Mouse (Mus musculus) midbrain, embryonic 15.5 days (tissue): ENCODE data around the gene Gm20532. TPM values are rescaled to one million over a fixed set of nuclear protein-coding genes. Genes with fewer than 3 reads are reported as not detected.
A peak's percentile ranks its signal among the peaks of the same experiment; 100 is the strongest.

Experiments
- ATAC-seq: fragments of 200-750 bp; cut with Nextera tagmentation; replicated peaks from 2 replicates; pipeline ENCODE4 v1.8.0; 2017; ENCODE audit warnings: moderate TSS enrichment
- H3K27ac ChIP-seq: fragments of 300-500 bp; sonication (generic); 2 replicates; pipeline ENCODE4 v1.5.1; 2015; ENCODE audit warnings: mild to moderate bottlenecking, inconsistent platforms
- H3K27me3 ChIP-seq: fragments of 300-500 bp; sonication (generic); replicated peaks from 2 replicates; pipeline ENCODE4 v1.6.1; 2015; ENCODE audit warnings: inconsistent platforms
- H3K36me3 ChIP-seq: fragments of 300-500 bp; sonication (generic); replicated peaks from 2 replicates; pipeline ENCODE4 v1.6.1; 2015; ENCODE audit warnings: inconsistent platforms
- H3K4me1 ChIP-seq: fragments of 300-500 bp; sonication (generic); 2 replicates; pipeline ENCODE4 v1.6.1; 2015; ENCODE audit warnings: inconsistent platforms
- H3K4me2 ChIP-seq: fragments of 300-500 bp; sonication (generic); 2 replicates; pipeline ENCODE4 v1.6.1; 2015; ENCODE audit warnings: inconsistent platforms, mild to moderate bottlenecking, moderate library complexity
- H3K4me3 ChIP-seq: fragments of 300-500 bp; sonication (generic); 2 replicates; pipeline ENCODE4 v1.5.1; 2015; ENCODE audit warnings: mild to moderate bottlenecking, inconsistent platforms
- H3K9ac ChIP-seq: fragments of 300-500 bp; sonication (generic); 2 replicates; pipeline ENCODE4 v1.6.1; 2015; ENCODE audit warnings: mild to moderate bottlenecking, inconsistent platforms
- H3K9me3 ChIP-seq: fragments of 300-500 bp; sonication (generic); 2 replicates; pipeline ENCODE4 v1.6.1; 2016; ENCODE audit warnings: inconsistent platforms
- WGBS: fragments of 180-500 bp; shearing (Covaris S2); methylation state at CpG from one replicate; pipeline ENCODE4 v1.1.7; 2015; ENCODE audit warnings: mixed read lengths; 5-methylcytosine and 5-hydroxymethylcytosine counted together
- polyA plus RNA-seq: library from polyadenylated mRNA; unstranded; fragments of >200 nt; fragmentation: Nextera tagmentation; extraction: Ambion mirVana; gene quantifications from 2 replicates; pipeline ENCODE4 v1.2.1, GENCODE M21; 2015

Gene Gm20532
- polyA plus RNA-seq, 1 experiment from 2014 or later, result not detected

DNA sequence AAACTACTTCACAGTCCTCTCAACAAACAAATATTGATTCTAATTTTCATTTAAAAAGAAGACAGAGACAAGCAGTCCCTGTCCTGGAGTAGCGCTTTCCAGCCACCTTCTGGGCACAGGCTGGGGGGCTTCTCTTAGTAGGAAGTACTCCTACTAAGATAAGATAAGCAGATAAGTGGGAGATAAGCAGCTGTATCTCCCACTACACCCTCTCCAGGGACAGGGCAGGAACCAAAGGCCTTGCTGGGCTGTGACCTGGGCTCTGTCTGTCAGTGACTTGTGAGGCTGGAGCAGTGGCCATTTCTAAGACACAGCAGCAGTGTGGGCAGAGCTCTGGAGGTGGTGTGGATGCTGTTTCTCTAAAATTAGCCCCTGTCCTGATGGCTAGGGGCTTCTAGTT is 11.1 kb upstream of the Gm20532 start:
- Histone ChIP-seq H3K4me1 (peaks cover 7% of the 10 kb centered on the region), H3K4me3 (no peak overlapping the region), H3K9ac (no peak overlapping the region), H3K27ac (no peak overlapping the region), H3K36me3 (no peaks in the 10 kb centered on the region), H3K27me3 (no peaks in the 10 kb centered on the region), H3K4me2 (no peak overlapping the region), H3K9me3 (no peaks in the 10 kb centered on the region)
- ATAC-seq, result no peak
- WGBS, result 86% methylated on average over 1 of the region's 1 CpGs

DNA sequence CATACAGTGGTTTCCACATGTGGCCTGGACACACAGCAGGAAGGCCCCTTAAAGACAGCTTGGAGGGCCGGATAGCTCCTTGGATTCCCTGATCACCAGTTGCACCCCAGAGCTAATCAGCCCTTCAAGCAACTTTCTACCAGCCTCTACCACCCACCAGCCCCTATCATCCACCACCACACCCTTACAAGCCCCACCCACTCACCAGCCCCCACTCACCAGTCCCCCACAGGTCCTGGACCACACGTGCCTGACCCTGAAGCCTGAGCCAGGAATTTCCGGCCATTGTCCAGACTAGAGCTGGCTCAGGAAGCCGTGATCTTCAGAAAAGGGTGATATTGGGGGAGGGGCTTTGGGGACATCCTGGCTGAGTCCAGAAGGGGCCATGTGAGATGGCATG is 10.6 kb upstream of the Gm20532 start:
- H3K9ac ChIP-seq, result no peak overlapping the region

DNA sequence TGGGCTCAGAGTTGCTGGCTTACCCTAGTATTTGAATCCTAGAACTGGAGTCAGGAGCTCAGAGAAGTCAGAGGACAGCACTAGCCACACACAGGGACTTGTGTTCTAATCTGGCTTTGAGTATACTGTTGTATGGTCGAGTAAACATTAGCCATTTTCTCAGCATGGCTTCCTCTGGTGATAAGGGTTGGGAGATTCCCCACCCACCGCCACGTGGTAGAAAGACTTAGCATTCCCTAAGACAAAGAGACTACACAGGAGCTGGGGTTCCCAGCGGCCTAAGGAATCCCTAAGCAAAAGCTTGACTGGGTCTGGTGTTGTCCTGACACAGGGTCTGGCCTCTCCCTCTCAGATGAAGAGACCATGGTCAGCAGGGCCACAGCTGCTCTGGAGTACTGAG is 10.0 kb upstream of the Gm20532 start:
- ATAC-seq, result no peak
- Histone ChIP-seq H3K36me3 (no peaks in the 10 kb centered on the region), H3K9ac (no peak overlapping the region)

More for the DNA sequence above, 10.6 kb upstream of the Gm20532 start:
- no peak for ATAC-seq
- peaks cover 7% of the 10 kb centered on the region for H3K4me1 ChIP-seq
- no peaks in the 10 kb centered on the region for H3K27me3 ChIP-seq
- no peaks in the 10 kb centered on the region for H3K36me3 ChIP-seq
- no peaks in the 10 kb centered on the region for H3K9me3 ChIP-seq
- 68% methylated on average over 4 of the region's 4 CpGs for WGBS
- no peak overlapping the region for H3K4me2 ChIP-seq
- no peak overlapping the region for H3K4me3 ChIP-seq
- H3K27ac ChIP-seq, result no peak overlapping the region

DNA sequence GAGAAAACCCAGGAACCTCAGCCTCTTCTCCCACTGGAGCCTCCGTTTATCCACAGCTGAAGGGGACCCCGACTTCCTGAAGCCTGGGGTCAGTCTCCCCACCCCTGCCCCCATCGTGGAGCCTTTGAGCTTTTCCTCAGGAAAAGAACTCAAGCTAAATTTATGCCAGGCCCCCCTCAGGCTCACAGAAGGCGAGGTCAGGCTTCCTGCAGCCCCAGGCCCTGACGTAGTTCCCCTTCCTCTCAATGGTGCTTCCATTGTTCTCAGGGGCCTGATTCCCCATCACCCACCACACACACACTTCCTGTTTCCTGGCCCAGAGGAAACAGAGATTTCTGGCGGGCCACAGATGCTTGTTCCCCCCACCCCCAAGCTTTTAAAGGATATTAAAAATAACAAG is 8.1 kb upstream of the Gm20532 start:
- no peak for ATAC-seq
- Histone ChIP-seq H3K27me3 (no peaks in the 10 kb centered on the region), H3K4me1 (peaks cover 5% of the 10 kb centered on the region), H3K9ac (no peak overlapping the region), H3K36me3 (no peaks in the 10 kb centered on the region), H3K4me2 (no peak overlapping the region), H3K27ac (no peak overlapping the region; the same call in 1 of the 2 replicates), H3K4me3 (no peak overlapping the region), H3K9me3 (no peaks in the 10 kb centered on the region)
- WGBS, result 48% methylated on average over 6 of the region's 6 CpGs

More for the DNA sequence above, 10.0 kb upstream of the Gm20532 start:
- peaks cover 7% of the 10 kb centered on the region for H3K4me1 ChIP-seq
- 45% methylated on average over 4 of the region's 4 CpGs for whole genome bisulfite sequencing
- H3K4me3 ChIP-seq, result no peak overlapping the region
- H3K27ac ChIP-seq, result no peak overlapping the region
- no peaks in the 10 kb centered on the region for H3K9me3 ChIP-seq
- no peak overlapping the region for H3K4me2 ChIP-seq
- H3K27me3 ChIP-seq, result no peaks in the 10 kb centered on the region

DNA sequence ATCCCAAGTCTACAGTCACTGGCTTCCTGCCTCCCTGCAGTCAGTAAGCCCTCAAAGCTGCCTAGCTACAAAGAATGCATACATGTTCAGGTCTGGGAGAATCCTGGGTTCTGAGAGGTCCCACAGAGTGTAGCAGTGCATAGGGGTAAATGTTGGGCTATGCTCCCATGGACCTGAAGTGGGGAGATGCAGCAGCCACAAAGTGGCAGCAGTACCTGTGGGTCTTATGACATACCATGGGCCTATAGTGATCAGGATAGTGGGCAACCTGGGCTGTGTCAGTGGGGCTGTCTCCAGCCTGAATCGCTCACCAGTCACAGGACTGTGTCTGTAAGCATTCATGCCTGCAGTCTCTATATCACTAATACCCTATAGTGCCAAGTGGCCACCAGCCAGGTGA is 6.7 kb upstream of the Gm20532 start, which contains the start of gene Egfl7:
TSS of gene Egfl7 (plus strand) at position 301 of the 400 bp plus-strand sequence.
- no peak within 1 kb of the TSS for H3K9ac ChIP-seq
- no peak within 1 kb of the TSS for H3K27ac ChIP-seq
- no peaks in the 10 kb centered on the region for H3K4me1 ChIP-seq
- H3K27me3 ChIP-seq, result no peaks in the 10 kb centered on the region
- H3K4me3 ChIP-seq, result no peak within 1 kb of the TSS
- no peaks in the 10 kb centered on the region for H3K9me3 ChIP-seq
- WGBS, result 96% methylated on average over 1 of the region's 1 CpGs
- H3K36me3 ChIP-seq, result no peaks in the 10 kb centered on the region
- no peak within 1 kb of the TSS for H3K4me2 ChIP-seq
- no peak for ATAC-seq

DNA sequence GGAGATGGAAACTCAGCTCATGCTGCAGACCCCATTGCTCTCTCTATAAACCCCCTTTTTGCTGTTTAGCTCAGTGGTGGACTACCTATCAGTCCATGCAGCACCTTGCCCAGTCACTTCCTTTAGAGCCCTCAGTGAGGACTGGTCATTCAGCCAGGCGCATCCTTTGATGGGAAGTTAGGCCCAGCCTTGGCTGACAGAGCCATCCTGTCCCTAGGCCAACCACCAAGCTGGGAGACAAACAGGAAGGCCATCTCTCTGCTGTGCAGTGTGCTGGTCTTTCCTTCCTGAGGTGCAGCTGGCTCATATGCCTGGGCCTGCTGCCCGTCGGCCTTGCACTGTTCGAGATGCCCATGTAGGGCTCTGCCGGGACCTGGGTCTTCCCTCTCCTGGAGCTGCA is 5.7 kb upstream of the Gm20532 start:
- no peaks in the 10 kb centered on the region for H3K9me3 ChIP-seq
- H3K4me3 ChIP-seq, result no peak overlapping the region
- no peak for ATAC-seq
- WGBS, result 94% methylated on average over 5 of the region's 5 CpGs
- H3K4me1 ChIP-seq, result no peaks in the 10 kb centered on the region
- no peak overlapping the region for H3K27ac ChIP-seq
- H3K9ac ChIP-seq, result no peak overlapping the region
- H3K36me3 ChIP-seq, result no peaks in the 10 kb centered on the region
- H3K4me2 ChIP-seq, result no peak overlapping the region
- no peaks in the 10 kb centered on the region for H3K27me3 ChIP-seq

DNA sequence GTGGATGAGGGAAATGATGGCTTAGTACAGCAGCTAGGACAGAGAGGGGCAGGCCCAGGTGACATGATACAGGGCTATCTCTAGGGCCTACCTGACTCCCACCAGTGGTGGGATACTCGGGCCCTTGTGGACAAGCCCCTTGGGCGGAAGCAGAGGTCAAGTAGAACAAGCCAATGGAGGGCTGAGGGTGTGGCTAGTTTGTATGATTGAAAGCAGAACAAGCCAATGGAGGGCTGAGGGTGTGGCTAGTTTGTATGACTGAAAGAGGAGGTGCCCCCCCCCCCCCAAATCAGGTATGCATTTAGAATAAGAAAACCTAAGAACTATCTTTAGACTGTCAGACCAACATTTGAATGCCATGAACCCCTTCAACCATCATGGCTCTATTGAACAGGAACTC is 4.2 kb upstream of the Gm20532 start:
- no peak overlapping the region for H3K4me2 ChIP-seq
- H3K4me1 ChIP-seq, result peaks cover 9% of the 10 kb centered on the region
- H3K27me3 ChIP-seq, result no peaks in the 10 kb centered on the region
- ATAC-seq, result no peak
- H3K36me3 ChIP-seq, result no peaks in the 10 kb centered on the region
- 65% methylated on average over 2 of the region's 2 CpGs for WGBS
- H3K9me3 ChIP-seq, result no peaks in the 10 kb centered on the region
- H3K9ac ChIP-seq, result no peak overlapping the region
- H3K27ac ChIP-seq, result no peak overlapping the region
- H3K4me3 ChIP-seq, result no peak overlapping the region

DNA sequence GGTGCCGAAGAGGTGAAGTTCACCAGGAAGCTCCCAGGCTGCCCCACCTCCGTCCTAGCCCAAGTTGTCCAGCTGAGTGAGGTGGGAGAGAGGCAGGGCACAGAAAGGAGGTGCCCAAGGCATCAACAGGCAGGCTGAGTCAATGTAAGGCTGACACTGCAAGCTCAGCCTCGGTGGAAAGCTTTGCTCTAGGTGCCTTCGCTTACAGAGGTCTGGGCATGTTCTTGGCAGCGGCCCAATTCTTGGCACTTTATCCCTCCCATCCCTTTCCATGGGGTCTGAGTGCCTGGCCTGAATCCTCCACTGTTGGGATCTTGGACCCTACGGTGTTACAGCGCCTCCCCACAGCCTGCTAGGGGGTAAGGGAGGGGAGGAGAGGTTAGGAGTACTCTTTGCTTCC is 3.7 kb upstream of the Gm20532 start:
- ATAC-seq, result no peak
- no peak overlapping the region for H3K4me2 ChIP-seq
- no peak overlapping the region for H3K27ac ChIP-seq

DNA sequence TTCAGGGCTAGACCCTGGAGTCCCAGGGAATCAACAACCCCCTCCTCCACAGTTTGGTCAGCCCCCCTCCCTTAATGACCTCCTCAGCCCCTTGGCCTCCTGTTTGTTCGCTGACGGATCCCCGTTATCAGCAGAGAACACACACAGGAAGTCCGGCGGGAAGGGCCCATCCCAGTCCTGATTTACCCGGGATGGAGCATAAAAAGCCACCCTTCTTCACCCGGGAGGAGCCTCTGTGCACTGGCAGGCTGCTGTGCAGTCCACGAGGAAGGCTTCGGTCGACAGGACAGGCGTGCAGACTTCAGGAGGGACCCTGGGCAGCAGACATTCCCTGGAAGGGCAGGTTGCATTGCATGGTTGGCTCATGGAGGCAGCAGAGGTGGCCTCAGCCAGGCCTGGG is 2.8 kb upstream of the Gm20532 start:
- Histone ChIP-seq H3K27ac (no peak overlapping the region), H3K4me3 (no peak overlapping the region), H3K27me3 (no peaks in the 10 kb centered on the region), H3K36me3 (no peaks in the 10 kb centered on the region), H3K9ac (no peak overlapping the region), H3K4me1 (peaks cover 12% of the 10 kb centered on the region), H3K4me2 (no peak overlapping the region), H3K9me3 (no peaks in the 10 kb centered on the region)
- ATAC-seq, result no peak
- whole genome bisulfite sequencing, result 74% methylated on average over 11 of the region's 11 CpGs

More for the DNA sequence above, 3.7 kb upstream of the Gm20532 start:
- Histone ChIP-seq H3K4me3 (no peak overlapping the region), H3K36me3 (no peaks in the 10 kb centered on the region), H3K4me1 (peaks cover 12% of the 10 kb centered on the region), H3K9me3 (no peaks in the 10 kb centered on the region), H3K27me3 (no peaks in the 10 kb centered on the region), H3K9ac (no peak overlapping the region)
- 80% methylated on average over 7 of the region's 7 CpGs for WGBS

DNA sequence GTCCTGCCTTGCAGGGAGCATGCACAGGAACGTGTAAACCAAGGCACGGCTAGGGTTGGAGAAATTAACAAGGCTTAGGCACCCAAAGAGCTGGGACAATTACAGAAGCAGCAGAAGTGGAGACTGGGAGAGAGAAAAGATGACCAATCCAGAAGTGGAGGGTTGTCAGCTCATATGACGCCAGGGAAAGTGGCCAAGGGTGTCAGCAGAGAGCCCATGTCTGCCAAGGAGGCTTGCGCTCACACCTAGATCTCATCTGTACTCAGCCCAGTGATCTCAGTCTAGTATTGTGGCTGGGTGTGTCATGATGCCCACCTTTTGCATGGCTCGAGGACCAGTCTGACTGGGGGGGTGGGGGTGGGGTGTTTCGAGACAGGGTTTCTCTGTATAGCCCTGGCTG is 726 bp upstream of the Gm20532 start:
- H3K27me3 ChIP-seq, result no peaks in the 10 kb centered on the region
- H3K36me3 ChIP-seq, result no peaks in the 10 kb centered on the region
- 69% methylated on average over 6 of the region's 6 CpGs for WGBS
- peaks cover 12% of the 10 kb centered on the region for H3K4me1 ChIP-seq
- H3K4me2 ChIP-seq, result no peak overlapping the region
- peak; percentile 31; the same call in 1 of the 2 replicates for ATAC-seq
- no peaks in the 10 kb centered on the region for H3K9me3 ChIP-seq
- H3K27ac ChIP-seq, result no peak overlapping the region
- peak overlapping the region; percentile 4; the same call in 1 of the 2 replicates for H3K4me3 ChIP-seq
- no peak overlapping the region for H3K9ac ChIP-seq

DNA sequence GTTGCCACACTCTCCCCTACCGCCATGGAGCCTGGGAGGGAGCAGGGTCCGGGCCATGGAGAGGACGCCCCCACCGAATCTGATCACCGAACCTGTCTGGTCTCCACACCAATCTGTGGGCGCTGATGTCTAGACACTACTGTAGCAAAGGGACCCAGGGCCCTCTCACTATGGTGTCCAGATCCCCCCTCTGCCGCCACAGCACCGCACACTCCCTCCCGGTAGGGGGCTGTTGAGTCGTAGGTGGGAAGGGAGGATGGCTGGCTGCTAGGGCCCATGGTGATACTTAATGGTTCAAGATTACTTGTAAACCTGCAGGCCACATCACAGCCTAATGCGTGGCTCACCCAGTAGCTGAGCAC is 586 bp downstream of the Gm20532 start:
- Histone ChIP-seq H3K4me3 (peak overlapping the region; percentile 50), H3K36me3 (no peaks in the 10 kb centered on the region), H3K4me1 (peaks cover 12% of the 10 kb centered on the region), H3K9ac (peak overlapping the region; percentile 43), H3K27me3 (no peaks in the 10 kb centered on the region), H3K4me2 (peak overlapping the region; percentile 74), H3K9me3 (no peaks in the 10 kb centered on the region), H3K27ac (no peak overlapping the region)
- peak; percentile 70; the same call in 1 of the 2 replicates for ATAC-seq
- 7% methylated on average over 11 of the region's 11 CpGs for WGBS

DNA sequence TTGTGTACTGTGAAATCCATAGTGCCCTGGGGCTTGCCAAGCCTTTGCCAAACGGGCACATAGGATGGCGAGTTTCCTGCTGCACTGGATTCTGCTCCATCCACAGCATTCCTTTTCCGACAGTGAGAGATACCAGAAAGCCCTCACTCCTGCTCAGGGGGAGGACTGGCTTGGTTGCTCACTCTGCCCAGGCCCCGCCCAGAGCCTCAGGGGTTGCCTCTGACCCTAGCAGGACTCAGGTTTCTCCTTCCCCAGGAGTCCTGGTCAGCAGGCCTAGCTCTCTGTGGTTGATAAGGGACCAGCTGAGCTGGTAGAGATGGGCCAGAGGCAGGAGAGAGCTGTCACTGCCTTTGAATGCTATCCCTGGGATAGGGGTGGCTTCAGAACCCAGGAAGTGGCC is 2.1 kb downstream of the Gm20532 start:
- H3K4me1 ChIP-seq, result peaks cover 12% of the 10 kb centered on the region
- ATAC-seq, result no peak
- WGBS, result 59% methylated on average over 4 of the region's 4 CpGs

DNA sequence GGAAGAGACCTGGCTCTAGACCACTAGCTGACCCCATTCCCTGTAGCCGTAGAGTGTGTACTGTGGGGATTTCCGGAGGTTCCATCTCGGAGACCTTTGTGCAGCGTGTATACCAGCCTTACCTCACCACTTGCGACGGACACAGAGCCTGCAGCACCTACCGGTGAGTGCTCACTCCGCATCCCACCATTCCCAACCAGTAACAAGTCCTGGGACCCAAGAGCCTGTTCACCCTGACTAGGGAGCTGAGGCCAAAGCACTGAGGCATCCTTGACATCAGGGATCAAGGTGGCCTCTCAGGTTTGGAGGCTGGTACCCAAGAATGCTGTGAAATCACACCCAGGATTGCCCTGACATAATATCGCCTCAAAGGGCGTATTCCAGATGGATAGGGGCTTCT is 2.8 kb downstream of the Gm20532 start:
- no peak for ATAC-seq
- H3K27ac ChIP-seq, result no peak overlapping the region

More for the DNA sequence above, 2.1 kb downstream of the Gm20532 start:
- H3K36me3 ChIP-seq, result no peaks in the 10 kb centered on the region
- H3K27ac ChIP-seq, result no peak overlapping the region
- H3K27me3 ChIP-seq, result no peaks in the 10 kb centered on the region
- H3K4me3 ChIP-seq, result no peak overlapping the region
- H3K4me2 ChIP-seq, result no peak overlapping the region
- no peaks in the 10 kb centered on the region for H3K9me3 ChIP-seq
- no peak overlapping the region for H3K9ac ChIP-seq

More for the DNA sequence above, 2.8 kb downstream of the Gm20532 start:
- no peak overlapping the region for H3K4me3 ChIP-seq
- no peak overlapping the region for H3K9ac ChIP-seq
- no peak overlapping the region for H3K4me2 ChIP-seq
- 84% methylated on average over 10 of the region's 10 CpGs for WGBS
- no peaks in the 10 kb centered on the region for H3K27me3 ChIP-seq
- H3K4me1 ChIP-seq, result peaks cover 12% of the 10 kb centered on the region
- H3K36me3 ChIP-seq, result no peaks in the 10 kb centered on the region
- no peaks in the 10 kb centered on the region for H3K9me3 ChIP-seq
